Comparison of ENCODE assay signal across 21 mouse cellular contexts in genomic region chr1:185311949-185312348, GRCm38 (mm10). TPM values are rescaled to one million over a fixed set of nuclear protein-coding genes. Genes with fewer than 3 reads are reported as not detected.
DNase-seq lines count a peak whose midpoint lies in the region; ATAC-seq lines count a peak whose summit lies in the region.
"Had no signal": no experiment of that assay in that cellular context is flagged by ENCODE, and none has a peak within 500 bp of the region (broad histone marks: within the 10 kb centered on the region; RNA-seq: fewer than 3 reads in every experiment).

No protein-coding gene starts in this region.

- no peaks in the 10 kb centered on the region for H3K9me3 ChIP-seq in heart, embryonic 10.5 days
- no peaks in the 10 kb centered on the region for H3K9me3 ChIP-seq in heart, embryonic 14.5 days (ENCODE audit: control insufficient read depth, low read length)
- no peaks in the 10 kb centered on the region for H3K9me3 ChIP-seq in intestine, embryonic 14.5 days (ENCODE audit: control insufficient read depth, low read length)
- H3K9me3 ChIP-seq in stomach, embryonic 15.5 days = no peaks in the 10 kb centered on the region
- no peaks in the 10 kb centered on the region for H3K9me3 ChIP-seq in hindbrain, embryonic 12.5 days (replicated peaks)
- H3K9me3 ChIP-seq: forebrain, embryonic 13.5 days; hindbrain, embryonic 15.5 days; limb, embryonic 15.5 days; neural tube, embryonic 12.5 days had no signal

- peak; percentile 83 for DNase-seq in heart, embryonic 10.5 days (ENCODE audit: low spot score)
- no peak for DNase-seq in heart, adult 8-10 months (ENCODE audit: low spot score)
- DNase-seq in intestine, embryonic 14.5 days (ENCODE audit: low spot score) = no peak
- no peak for DNase-seq in gastrocnemius, postnatal 14 days
- no peak for DNase-seq in adrenal gland, adult 2 months
- DNase-seq: adrenal gland, postnatal 36 days; cerebellum, adult 9-10 months; kidney, adult 18-20 months; kidney, postnatal 4 days; lung, postnatal 4 days; midbrain, embryonic 14.5 days; right cerebral cortex, postnatal 25 days; thymus, postnatal 14 days had no signal

- no peaks in the 10 kb centered on the region for H3K27me3 ChIP-seq in heart, embryonic 10.5 days (ENCODE audit: insufficient read depth, poor library complexity, severe bottlenecking)
- H3K27me3 ChIP-seq in heart, embryonic 14.5 days (ENCODE audit: control insufficient read depth, insufficient read depth, low read length) = no peaks in the 10 kb centered on the region
- H3K27me3 ChIP-seq in intestine, embryonic 14.5 days (replicated peaks; ENCODE audit: control insufficient read depth, insufficient read depth, low read length) = no peaks in the 10 kb centered on the region
- no peaks in the 10 kb centered on the region for H3K27me3 ChIP-seq in stomach, embryonic 15.5 days (replicated peaks)
- H3K27me3 ChIP-seq in hindbrain, embryonic 12.5 days = no peaks in the 10 kb centered on the region
- H3K27me3 ChIP-seq: forebrain, embryonic 13.5 days; hindbrain, embryonic 15.5 days; limb, embryonic 15.5 days; neural tube, embryonic 12.5 days had no signal

- peak overlapping the region; percentile 46 for H3K4me2 ChIP-seq in heart, embryonic 14.5 days (ENCODE audit: low read length)
- H3K4me2 ChIP-seq in intestine, embryonic 14.5 days (ENCODE audit: low read length) = peak overlapping the region; percentile 2; the same call in 1 of the 2 replicates
- no peak overlapping the region for H3K4me2 ChIP-seq in stomach, embryonic 15.5 days
- no peak overlapping the region for H3K4me2 ChIP-seq in hindbrain, embryonic 12.5 days (replicated peaks)
- H3K4me2 ChIP-seq: forebrain, embryonic 13.5 days; hindbrain, embryonic 15.5 days; limb, embryonic 15.5 days; neural tube, embryonic 12.5 days had no signal

- peak overlapping the region; percentile 13; the same call in 1 of the 2 replicates for H3K9ac ChIP-seq in heart, embryonic 14.5 days (ENCODE audit: low read length)
- H3K9ac ChIP-seq in intestine, embryonic 14.5 days (ENCODE audit: low read length) = no peak overlapping the region
- H3K9ac ChIP-seq in stomach, embryonic 15.5 days = no peak overlapping the region
- H3K9ac ChIP-seq in hindbrain, embryonic 12.5 days = no peak overlapping the region
- H3K9ac ChIP-seq: forebrain, embryonic 13.5 days; hindbrain, embryonic 15.5 days; limb, embryonic 15.5 days; neural tube, embryonic 12.5 days had no signal

- intact Hi-C loops in gastrocnemius, postnatal 14 days (cut with DNase I; ENCODE audit: low total_unique reads) = no loop called here

- H3K4me1 ChIP-seq in heart, embryonic 10.5 days = peaks cover 12% of the 10 kb centered on the region
- H3K4me1 ChIP-seq in heart, embryonic 14.5 days (ENCODE audit: control insufficient read depth in 2 of 2, insufficient read depth in 2 of 2, low read length in 2 of 2) = peaks cover 4 to 16% of the 10 kb centered on the region in 2 experiments
- H3K4me1 ChIP-seq in intestine, embryonic 14.5 days (replicated peaks; ENCODE audit: control insufficient read depth, insufficient read depth, low read length) = no peaks in the 10 kb centered on the region
- no peaks in the 10 kb centered on the region for H3K4me1 ChIP-seq in stomach, embryonic 15.5 days
- no peaks in the 10 kb centered on the region for H3K4me1 ChIP-seq in hindbrain, embryonic 12.5 days
- H3K4me1 ChIP-seq: forebrain, embryonic 13.5 days; hindbrain, embryonic 15.5 days; limb, embryonic 15.5 days; neural tube, embryonic 12.5 days had no signal

- WGBS in heart, embryonic 10.5 days = 34% methylated on average over 9 of the region's 9 CpGs
- 15% methylated on average over 9 of the region's 9 CpGs for WGBS in heart, embryonic 14.5 days
- WGBS in intestine, embryonic 14.5 days = 73% methylated on average over 9 of the region's 9 CpGs
- 78% methylated on average over 9 of the region's 9 CpGs for WGBS in stomach, embryonic 15.5 days
- WGBS in hindbrain, embryonic 12.5 days = 94% methylated on average over 9 of the region's 9 CpGs

- peaks cover 52% of the 10 kb centered on the region for H3K36me3 ChIP-seq in heart, embryonic 10.5 days
- H3K36me3 ChIP-seq in heart, embryonic 14.5 days (ENCODE audit: control insufficient read depth, insufficient read depth, low read length) = peaks cover 50% of the 10 kb centered on the region
- peaks cover 56% of the 10 kb centered on the region for H3K36me3 ChIP-seq in intestine, embryonic 14.5 days (ENCODE audit: control insufficient read depth, insufficient read depth, low read length)
- peaks cover 23% of the 10 kb centered on the region for H3K36me3 ChIP-seq in stomach, embryonic 15.5 days
- peaks cover 37% of the 10 kb centered on the region for H3K36me3 ChIP-seq in hindbrain, embryonic 12.5 days

- peak overlapping the region; percentile 42; the same call in 1 of the 2 replicates for H3K27ac ChIP-seq in heart, embryonic 10.5 days
- H3K27ac ChIP-seq in heart, embryonic 14.5 days (replicated peaks in 1 of 2; ENCODE audit: control insufficient read depth in 1 of 2, insufficient read depth in 1 of 2, low read depth in 2 of 2, low read length in 2 of 2) = peak overlapping the region; percentile 34 to 79; a peak in 3 of 4 replicates
- H3K27ac ChIP-seq in intestine, embryonic 14.5 days (ENCODE audit: low read depth) = no peak overlapping the region
- no peak overlapping the region for H3K27ac ChIP-seq in stomach, embryonic 15.5 days
- H3K27ac ChIP-seq in hindbrain, embryonic 12.5 days = no peak overlapping the region
- H3K27ac ChIP-seq: forebrain, embryonic 13.5 days; hindbrain, embryonic 15.5 days; limb, embryonic 15.5 days; neural tube, embryonic 12.5 days had no signal

- H3K4me3 ChIP-seq in heart, embryonic 10.5 days = 0 out of 2 replicates have a peak overlapping the region, but pooled peaks have one; percentile 2
- H3K4me3 ChIP-seq in heart, embryonic 14.5 days (ENCODE audit: control insufficient read depth in 1 of 2, insufficient read depth in 1 of 2, low read depth in 1 of 2, low read length in 2 of 2) = peak overlapping the region in 1 of 2 experiments; percentile 12; a peak in 1 of 4 replicates
- no peak overlapping the region for H3K4me3 ChIP-seq in intestine, embryonic 14.5 days (ENCODE audit: low read depth, low read length)
- H3K4me3 ChIP-seq in stomach, embryonic 15.5 days (replicated peaks) = no peak overlapping the region
- no peak overlapping the region for H3K4me3 ChIP-seq in hindbrain, embryonic 12.5 days
- H3K4me3 ChIP-seq: forebrain, embryonic 13.5 days; hindbrain, embryonic 15.5 days; limb, embryonic 15.5 days; neural tube, embryonic 12.5 days had no signal

- ATAC-seq in heart, embryonic 14.5 days (ENCODE audit: insufficient number of reproducible peaks, insufficient read depth, low FRiP score, low read depth) = no peak
- ATAC-seq in intestine, embryonic 14.5 days (replicated peaks; ENCODE audit: low FRiP score, low TSS enrichment, low read depth) = peak; percentile 61; the same call in 1 of the 2 replicates
- peak; percentile 60 for ATAC-seq in stomach, embryonic 15.5 days (ENCODE audit: insufficient read depth, low FRiP score, low read depth)
- ATAC-seq in hindbrain, embryonic 12.5 days (ENCODE audit: low FRiP score) = no peak
- ATAC-seq: CD4-positive, CD25-positive, alpha-beta regulatory T cell, adult 4 months; forebrain, embryonic 13.5 days had no signal

RNA-seq across cellular contexts. Expression of gene Iars2, which starts 17.2 kb away (rescaled TPM):
- polyA plus RNA-seq in heart, embryonic 10.5 days (2016; fragmentation: Nextera tagmentation; extraction: Ambion mirVana) = 31.7 and 43.8 TPM in 2 replicates
- 10 to 100 TPM; 77.9 to 85.2 (median 83.3) TPM for total RNA-seq in heart, adult 8-10 months (2022)
- polyA plus RNA-seq in heart, embryonic 14.5 days (2014; fragmentation: Nextera tagmentation; extraction: Ambion mirVana) = 43.9 and 46.6 TPM in 2 replicates
- polyA plus RNA-seq in intestine, embryonic 14.5 days (2014; fragmentation: Nextera tagmentation; extraction: Ambion mirVana) = 46.3 and 52.7 TPM in 2 replicates
- polyA plus RNA-seq in stomach, embryonic 15.5 days (2015; fragmentation: Nextera tagmentation; extraction: Ambion mirVana) = 35.5 and 39.7 TPM in 2 replicates
- 10 to 100 TPM; 53.2 to 56.7 TPM for total RNA-seq in gastrocnemius, postnatal 14 days (2021)
- polyA plus RNA-seq in hindbrain, embryonic 12.5 days (2016; fragmentation: Nextera tagmentation; extraction: Ambion mirVana) = 24.7 and 25.0 TPM in 2 replicates
- 10 to 100 TPM; 77.9 to 85.0 TPM for total RNA-seq in adrenal gland, adult 2 months (2021)
- polyA plus RNA-seq in adrenal gland, adult 2 months (2012; rRNA removed) = 67.0 and 74.2 TPM in 2 replicates

RNA-seq across cellular contexts. Expression of gene Bpnt1, which starts 20.0 kb away (rescaled TPM):
- polyA plus RNA-seq in heart, embryonic 10.5 days (2016; fragmentation: Nextera tagmentation; extraction: Ambion mirVana) = 38.5 and 39.9 TPM in 2 replicates
- 10 to 100 TPM; 21.7 to 37.3 (median 30.3) TPM for total RNA-seq in heart, adult 8-10 months (2022)
- polyA plus RNA-seq in heart, embryonic 14.5 days (2014; fragmentation: Nextera tagmentation; extraction: Ambion mirVana) = 24.1 and 25.4 TPM in 2 replicates
- polyA plus RNA-seq in intestine, embryonic 14.5 days (2014; fragmentation: Nextera tagmentation; extraction: Ambion mirVana) = 52.3 and 52.6 TPM in 2 replicates
- polyA plus RNA-seq in stomach, embryonic 15.5 days (2015; fragmentation: Nextera tagmentation; extraction: Ambion mirVana) = 73.5 and 98.1 TPM in 2 replicates
- 10 to 100 TPM; 12.1 to 16.8 TPM for total RNA-seq in gastrocnemius, postnatal 14 days (2021)
- polyA plus RNA-seq in hindbrain, embryonic 12.5 days (2016; fragmentation: Nextera tagmentation; extraction: Ambion mirVana) = 32.5 and 34.2 TPM in 2 replicates
- 100 to 1,000 TPM; 104 to 128 TPM for total RNA-seq in adrenal gland, adult 2 months (2021)
- 40.2 and 51.8 TPM in 2 replicates for polyA plus RNA-seq in adrenal gland, adult 2 months (2012; rRNA removed)

RNA-seq across cellular contexts. Expression of gene Eprs, which starts 50.9 kb away (rescaled TPM):
- 135 and 151 TPM in 2 replicates for polyA plus RNA-seq in heart, embryonic 10.5 days (2016; fragmentation: Nextera tagmentation; extraction: Ambion mirVana)
- total RNA-seq in heart, adult 8-10 months (2022) = 10 to 100 TPM; 75.6 to 98.6 (median 80.3) TPM
- 103 TPM in 2 replicates for polyA plus RNA-seq in heart, embryonic 14.5 days (2014; fragmentation: Nextera tagmentation; extraction: Ambion mirVana)
- polyA plus RNA-seq in intestine, embryonic 14.5 days (2014; fragmentation: Nextera tagmentation; extraction: Ambion mirVana) = 143 and 149 TPM in 2 replicates
- 153 and 156 TPM in 2 replicates for polyA plus RNA-seq in stomach, embryonic 15.5 days (2015; fragmentation: Nextera tagmentation; extraction: Ambion mirVana)
- total RNA-seq in gastrocnemius, postnatal 14 days (2021) = 100 to 1,000 TPM; 111 to 118 TPM
- 136 and 148 TPM in 2 replicates for polyA plus RNA-seq in hindbrain, embryonic 12.5 days (2016; fragmentation: Nextera tagmentation; extraction: Ambion mirVana)
- 100 to 1,000 TPM; 130 to 242 TPM for total RNA-seq in adrenal gland, adult 2 months (2021)
- 3.0 and 4.0 TPM in 2 replicates for polyA plus RNA-seq in adrenal gland, adult 2 months (2012; rRNA removed)

Comparison
In these comparisons a context has a peak if more than half of its experiments do, and no peak if none do; other contexts are left out.
1. H3K27ac ChIP-seq: peak in heart, embryonic 10.5 days (single experiment) and heart, embryonic 14.5 days (2 of 2); none in intestine, embryonic 14.5 days (single experiment), stomach, embryonic 15.5 days (single experiment) and hindbrain, embryonic 12.5 days (single experiment).
2. ATAC-seq: peak in intestine, embryonic 14.5 days (single experiment) and stomach, embryonic 15.5 days (single experiment); none in heart, embryonic 14.5 days (single experiment) and hindbrain, embryonic 12.5 days (single experiment).
3. H3K4me2 ChIP-seq: peak in heart, embryonic 14.5 days (single experiment) and intestine, embryonic 14.5 days (single experiment); none in stomach, embryonic 15.5 days (single experiment) and hindbrain, embryonic 12.5 days (single experiment).
4. RNA of gene Eprs, which starts 50.9 kb away (polyA plus RNA-seq): 153 to 156 TPM in stomach, embryonic 15.5 days, 135 to 151 TPM in heart, embryonic 10.5 days, 143 to 149 TPM in intestine, embryonic 14.5 days, 136 to 148 TPM in hindbrain, embryonic 12.5 days and 103 TPM in heart, embryonic 14.5 days; 3.0 to 4.0 TPM in adrenal gland, adult 2 months; every median in the first group is over 10 times any median in the second.